Mouse (Mus musculus) megakaryocyte, embryonic 14.5 days (primary cell): ENCODE results near the gene Tmem120b.

Source experiments
- FLI1 ChIP-seq: IDR thresholded peaks from 2 replicates; pipeline ENCODE4 v1.6.1; 2012; ENCODE audit warnings: low read length, inconsistent platforms, mixed read lengths
- GATA1 ChIP-seq: IDR thresholded peaks from 3 replicates; pipeline ENCODE4 v1.6.1; 2012; ENCODE audit warnings: mixed read lengths, low read length, inconsistent platforms, borderline replicate concordance

DNA sequence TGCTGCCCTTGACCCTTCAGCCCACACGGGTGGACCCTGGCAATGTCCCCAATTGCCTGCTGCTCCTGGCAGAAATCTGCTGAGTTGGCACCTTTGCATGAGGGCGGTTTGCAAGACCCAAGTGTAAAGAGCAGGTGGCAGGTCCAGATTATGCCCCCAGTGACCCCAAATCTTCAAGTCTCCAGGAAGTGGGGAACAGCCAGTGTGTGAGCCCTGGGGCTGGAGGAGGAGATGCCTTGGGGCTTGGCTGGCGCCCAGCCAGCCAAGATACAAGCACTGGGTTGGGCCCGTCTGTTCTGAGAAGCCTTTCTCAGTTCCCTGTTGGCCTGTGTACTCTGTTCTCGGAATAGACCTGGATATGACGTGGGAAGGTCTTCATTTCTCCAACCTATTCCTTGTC lies 40.8 kb upstream of the Tmem120b start:
- TF ChIP-seq GATA1 (no peak), FLI1 (no peak)
